In the genomic region with DNA sequence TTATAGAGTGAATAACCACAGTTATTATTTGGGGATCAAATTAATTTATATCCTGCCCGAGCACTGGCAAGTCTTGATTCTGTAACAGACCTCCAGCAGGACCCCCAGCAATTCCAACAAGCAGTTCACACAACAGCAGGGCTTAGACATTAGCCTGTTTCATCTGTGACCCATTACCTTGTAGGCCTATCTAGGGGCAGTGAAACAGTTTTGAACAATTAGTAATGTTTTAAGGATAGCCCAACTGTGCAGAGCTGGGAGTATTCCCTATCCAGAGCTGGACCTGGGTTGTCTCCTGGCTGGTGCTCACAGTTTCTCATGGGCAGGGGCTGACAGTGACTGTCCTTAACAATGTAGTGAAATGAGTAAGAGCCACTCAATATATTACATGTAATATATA, we compare ENCODE assay signal across 27 mouse cellular contexts. TPM values are rescaled to one million over a fixed set of nuclear protein-coding genes. Genes with fewer than 3 reads are reported as not detected.
A peak's percentile ranks its signal among the peaks of the same experiment; 100 is the strongest.
DNase-seq lines count a peak whose midpoint lies in the region; ATAC-seq and TF ChIP-seq lines count a peak whose summit lies in the region.
"Had no signal": no experiment of that assay in that cellular context is flagged by ENCODE, and none has a peak within 500 bp of the region (broad histone marks: within the 10 kb centered on the region; RNA-seq: fewer than 3 reads in every experiment).

No protein-coding gene starts in this region.

- DNase-seq in heart, adult 2 months, result no peak
- DNase-seq in heart, adult 8-10 months (ENCODE audit: low spot score), result no peak
- DNase-seq in kidney, adult 11 months, result no peak
- DNase-seq in cerebellum, adult 9-11 months, result no peak
- DNase-seq: cerebellum, adult 18-20 months; cerebellum, postnatal 25 days; layer of hippocampus, postnatal 36 days; right cerebral cortex, postnatal 14 days; spleen, adult 18-20 months had no signal

- peak overlapping the region; percentile 90 for H3K27ac ChIP-seq in heart, adult 2 months
- H3K27ac ChIP-seq in kidney, embryonic 16.5 days (ENCODE audit: low read length), result peak overlapping the region; percentile 29; the same call in 1 of the 2 replicates
- peak overlapping the region; percentile 97 for H3K27ac ChIP-seq in bone marrow macrophage, adult 2 months (ENCODE audit: insufficient read depth, low read depth, low read length)
- H3K27ac ChIP-seq in liver, embryonic 16.5 days (ENCODE audit: low read length), result peak overlapping the region; percentile 72
- H3K27ac ChIP-seq: embryonic facial prominence, embryonic 13.5 days; hindbrain, embryonic 12.5 days; midbrain, embryonic 12.5 days; neural tube, embryonic 12.5 days had no signal

- H3K79me2 ChIP-seq in heart, adult 2 months (replicated peaks; ENCODE audit: control insufficient read depth, insufficient read depth, low read length), result no peaks in the 10 kb centered on the region

- H3K4me1 ChIP-seq in heart, adult 2 months (ENCODE audit: control insufficient read depth, insufficient read depth, low read length), result peaks cover 9% of the 10 kb centered on the region
- 0 out of 2 replicates have a peak, but pooled peaks cover 5% of the 10 kb centered on the region for H3K4me1 ChIP-seq in kidney, embryonic 16.5 days (ENCODE audit: insufficient read depth, low read length)
- peaks cover 27% of the 10 kb centered on the region for H3K4me1 ChIP-seq in bone marrow macrophage, adult 2 months (ENCODE audit: control insufficient read depth, insufficient read depth, low read length)
- H3K4me1 ChIP-seq in liver, embryonic 16.5 days (ENCODE audit: control insufficient read depth, low read depth, low read length), result peaks cover 11% of the 10 kb centered on the region
- H3K4me1 ChIP-seq: embryonic facial prominence, embryonic 13.5 days; hindbrain, embryonic 12.5 days; midbrain, embryonic 12.5 days; neural tube, embryonic 12.5 days had no signal

- TF ChIP-seq CTCF in heart, adult 2 months (IDR thresholded peaks at IDR 0.05), result no peak
- TF ChIP-seq CTCF in bone marrow macrophage, adult 2 months (IDR thresholded peaks at IDR 0.05; ENCODE audit: low read depth, low read length), result no peak

- no peak overlapping the region for H3K4me2 ChIP-seq in kidney, embryonic 16.5 days (replicated peaks; ENCODE audit: low read depth, low read length)
- H3K4me2 ChIP-seq in liver, embryonic 16.5 days (ENCODE audit: low read depth, low read length), result no peak overlapping the region
- H3K4me2 ChIP-seq: embryonic facial prominence, embryonic 13.5 days; hindbrain, embryonic 12.5 days; liver, embryonic 15.5 days; midbrain, embryonic 12.5 days; neural tube, embryonic 12.5 days had no signal

- H3K36me3 ChIP-seq in heart, adult 2 months (ENCODE audit: control insufficient read depth, insufficient read depth, low read length), result peaks cover 6% of the 10 kb centered on the region
- H3K36me3 ChIP-seq in kidney, embryonic 16.5 days (ENCODE audit: insufficient read depth, low read length), result no peaks in the 10 kb centered on the region
- no peaks in the 10 kb centered on the region for H3K36me3 ChIP-seq in liver, embryonic 16.5 days (ENCODE audit: control insufficient read depth, insufficient read depth)
- H3K36me3 ChIP-seq: embryonic facial prominence, embryonic 13.5 days; hindbrain, embryonic 12.5 days; liver, embryonic 15.5 days; midbrain, embryonic 12.5 days; neural tube, embryonic 12.5 days had no signal

- intact Hi-C loops in heart, adult 2 months (cut with DNase I), result loop anchor here (1.0 to 5.0 kb wide), 2 partner anchors 80 to 155 kb away; no protein-coding TSS in a partner anchor

- H3K9me3 ChIP-seq in kidney, embryonic 16.5 days (ENCODE audit: low read length), result no peaks in the 10 kb centered on the region
- no peaks in the 10 kb centered on the region for H3K9me3 ChIP-seq in liver, embryonic 16.5 days (replicated peaks; ENCODE audit: control insufficient read depth, low read length)
- H3K9me3 ChIP-seq: embryonic facial prominence, embryonic 13.5 days; hindbrain, embryonic 12.5 days; liver, embryonic 15.5 days; midbrain, embryonic 12.5 days; neural tube, embryonic 12.5 days had no signal

- TF ChIP-seq POLR2A in heart, adult 2 months (IDR thresholded peaks at IDR 0.05; ENCODE audit: insufficient read depth, low read depth, low read length), result no peak
- TF ChIP-seq POLR2A in bone marrow macrophage, adult 2 months (IDR thresholded peaks at IDR 0.05; ENCODE audit: borderline replicate concordance, low read depth, low read length), result no peak

- peak overlapping the region; percentile 3; the same call in 1 of the 2 replicates for H3K4me3 ChIP-seq in heart, adult 2 months
- H3K4me3 ChIP-seq in kidney, embryonic 16.5 days (ENCODE audit: low read length), result no peak overlapping the region
- 0 out of 2 replicates have a peak overlapping the region, but pooled peaks have one; percentile 1 for H3K4me3 ChIP-seq in bone marrow macrophage, adult 2 months (ENCODE audit: insufficient read depth, low read length)
- H3K4me3 ChIP-seq in liver, embryonic 16.5 days (ENCODE audit: low read depth, low read length), result no peak overlapping the region
- H3K4me3 ChIP-seq: embryonic facial prominence, embryonic 13.5 days; hindbrain, embryonic 12.5 days; layer of hippocampus, adult 2 months; liver, embryonic 15.5 days; midbrain, embryonic 12.5 days; neural tube, embryonic 12.5 days had no signal

- no peak for TF ChIP-seq EP300 in heart, adult 2 months (IDR thresholded peaks at IDR 0.05; ENCODE audit: insufficient read depth, low read depth, low read length)

- 66% methylated on average over 1 of the region's 1 CpGs for WGBS in heart, adult 2 months
- 60% methylated on average over 1 of the region's 1 CpGs for WGBS in kidney, embryonic 16.5 days
- 33% methylated on average over 1 of the region's 1 CpGs for WGBS in liver, embryonic 16.5 days (ENCODE audit: insufficient replicate concordance)

- ATAC-seq in kidney, embryonic 16.5 days (ENCODE audit: low FRiP score, low TSS enrichment), result 0 out of 2 replicates have a peak, but pooled peaks have one; percentile 39
- ATAC-seq in liver, embryonic 16.5 days (ENCODE audit: low read depth), result no peak
- ATAC-seq in monocyte, adult 5-6 weeks (replicated peaks; ENCODE audit: insufficient number of reproducible peaks, low FRiP score, low TSS enrichment, poor library complexity, severe bottlenecking), result no peak
- ATAC-seq: forebrain, embryonic 14.5 days had no signal

- no peak overlapping the region for H3K9ac ChIP-seq in heart, adult 2 months (ENCODE audit: low read depth, low read length)
- H3K9ac ChIP-seq in kidney, embryonic 16.5 days (replicated peaks; ENCODE audit: low read length), result no peak overlapping the region
- no peak overlapping the region for H3K9ac ChIP-seq in liver, embryonic 16.5 days (ENCODE audit: low read depth, low read length)
- H3K9ac ChIP-seq: embryonic facial prominence, embryonic 13.5 days; hindbrain, embryonic 12.5 days; liver, embryonic 15.5 days; midbrain, embryonic 12.5 days; neural tube, embryonic 12.5 days had no signal

- H3K27me3 ChIP-seq in heart, adult 2 months (ENCODE audit: control insufficient read depth, insufficient read depth, low read length), result no peaks in the 10 kb centered on the region
- H3K27me3 ChIP-seq in kidney, embryonic 16.5 days (ENCODE audit: insufficient read depth, low read length), result no peaks in the 10 kb centered on the region
- no peaks in the 10 kb centered on the region for H3K27me3 ChIP-seq in liver, embryonic 16.5 days (ENCODE audit: control insufficient read depth, insufficient read depth, low read depth, low read length)
- H3K27me3 ChIP-seq: embryonic facial prominence, embryonic 13.5 days; hindbrain, embryonic 12.5 days; liver, embryonic 15.5 days; midbrain, embryonic 12.5 days; neural tube, embryonic 12.5 days had no signal

RNA-seq across cellular contexts. Expression of gene Ifi47, which starts 0.6 kb away (rescaled TPM):
- total RNA-seq in heart, adult 2 months (2021), result 1 to 10 TPM; 2.5 to 3.3 TPM
- polyA plus RNA-seq in heart, adult 2 months (2012; rRNA removed), result 2.6 and 3.3 TPM in 2 replicates
- 1 to 10 TPM; 2.2 to 3.0 (median 2.7) TPM for total RNA-seq in heart, adult 8-10 months (2022)
- polyA plus RNA-seq in kidney, embryonic 16.5 days (2015; fragmentation: Nextera tagmentation; extraction: Ambion mirVana), result 2.1 and 2.6 TPM in 2 replicates
- polyA plus RNA-seq in bone marrow macrophage, adult 2 months (2012; ENCODE audit: insufficient read depth, insufficient read length, missing spikeins), result 49.2 and 51.9 TPM in 2 replicates
- polyA plus RNA-seq in liver, embryonic 16.5 days (2015; fragmentation: Nextera tagmentation; extraction: Ambion mirVana), result 7.0 and 7.9 TPM in 2 replicates
- 23.6 to 98.9 TPM (median 35.3 TPM) in 3 replicates for total RNA-seq in monocyte, adult 5-6 weeks (2017)

RNA-seq across cellular contexts. Expression of gene Tgtp2, which starts 13.0 kb away (rescaled TPM):
- 1 to 10 TPM; 1.2 to 6.9 TPM for total RNA-seq in heart, adult 2 months (2021)
- polyA plus RNA-seq in heart, adult 2 months (2012; rRNA removed), result 7.2 and 10.3 TPM in 2 replicates
- 1 to 10 TPM; 2.1 to 3.9 (median 3.1) TPM for total RNA-seq in heart, adult 8-10 months (2022)
- polyA plus RNA-seq in kidney, embryonic 16.5 days (2015; fragmentation: Nextera tagmentation; extraction: Ambion mirVana), result 0.24 and 0.42 TPM in 2 replicates
- polyA plus RNA-seq in bone marrow macrophage, adult 2 months (2012; ENCODE audit: insufficient read depth, insufficient read length, missing spikeins), result 11.8 and 21.4 TPM in 2 replicates
- polyA plus RNA-seq in liver, embryonic 16.5 days (2015; fragmentation: Nextera tagmentation; extraction: Ambion mirVana), result 0.35 and 0.57 TPM in 2 replicates
- 15.9 to 85.7 TPM (median 25.2 TPM) in 3 replicates for total RNA-seq in monocyte, adult 5-6 weeks (2017)
- total RNA-seq: ES-E14; left cerebral cortex, postnatal 10 days had no signal
- polyA plus RNA-seq: hindbrain, embryonic 12.5 days; limb, embryonic 11.5 days; neural tube, embryonic 12.5 days had no signal

RNA-seq across cellular contexts. Expression of gene 9930111J21Rik2, which starts 26.0 kb away (rescaled TPM):
- 1 to 10 TPM; 5.5 to 7.1 TPM for total RNA-seq in heart, adult 2 months (2021)
- polyA plus RNA-seq in heart, adult 2 months (2012; rRNA removed), result 1.9 and 4.9 TPM in 2 replicates
- 1 to 10 TPM; 4.7 to 6.0 (median 5.6) TPM for total RNA-seq in heart, adult 8-10 months (2022)
- polyA plus RNA-seq in kidney, embryonic 16.5 days (2015; fragmentation: Nextera tagmentation; extraction: Ambion mirVana), result 0.60 and 0.98 TPM in 2 replicates
- 72.7 and 91.8 TPM in 2 replicates for polyA plus RNA-seq in bone marrow macrophage, adult 2 months (2012; ENCODE audit: insufficient read depth, insufficient read length, missing spikeins)
- 1.3 and 1.5 TPM in 2 replicates for polyA plus RNA-seq in liver, embryonic 16.5 days (2015; fragmentation: Nextera tagmentation; extraction: Ambion mirVana)
- 84.2 to 227 TPM (median 114 TPM) in 3 replicates for total RNA-seq in monocyte, adult 5-6 weeks (2017)

RNA-seq across cellular contexts. Expression of gene Olfr1396, which starts 37.7 kb away (rescaled TPM):
- 1 to 10 TPM in 1 of 2 experiments, under 1 TPM in 1; 0.97 to 1.4 TPM for total RNA-seq in heart, adult 2 months (2021)
- polyA plus RNA-seq in heart, adult 2 months (2012; rRNA removed), result 4.4 and 9.7 TPM in 2 replicates
- total RNA-seq in heart, adult 8-10 months (2022), result 1 to 10 TPM in 3 of 4 experiments, under 1 TPM in 1; 0.72 to 1.3 (median 1.1) TPM
- polyA plus RNA-seq in kidney, embryonic 16.5 days (2015; fragmentation: Nextera tagmentation; extraction: Ambion mirVana), result 0.12 TPM in 1 of 2 replicates, not detected in the other
- not detected in 2 replicates for polyA plus RNA-seq in bone marrow macrophage, adult 2 months (2012; ENCODE audit: insufficient read depth, insufficient read length, missing spikeins)
- polyA plus RNA-seq in liver, embryonic 16.5 days (2015; fragmentation: Nextera tagmentation; extraction: Ambion mirVana), result not detected in 2 replicates
- not detected in 3 replicates for total RNA-seq in monocyte, adult 5-6 weeks (2017)
- total RNA-seq: ES-E14; gastrocnemius, adult 8-10 months; granulocyte monocyte progenitor cell, adult 5-6 weeks; layer of hippocampus, adult 2 months; layer of hippocampus, postnatal 36 days; left cerebral cortex, postnatal 10 days had no signal
- polyA plus RNA-seq: embryonic facial prominence, embryonic 13.5 days; forebrain, embryonic 14.5 days; frontal cortex, adult 2 months; hindbrain, embryonic 12.5 days; limb, embryonic 11.5 days; liver, embryonic 15.5 days; lung, postnatal 0 days; midbrain, embryonic 12.5 days; neural tube, embryonic 12.5 days had no signal

Comparison
In these comparisons a context has a peak if more than half of its experiments do, and no peak if none do; other contexts are left out.
1. H3K27ac ChIP-seq: peak in every context shown above with its lines; median percentile 97 in bone marrow macrophage, adult 2 months; 90 in heart, adult 2 months; 72 in liver, embryonic 16.5 days; 29 in kidney, embryonic 16.5 days.
2. H3K4me3 ChIP-seq: peak in heart, adult 2 months (single experiment) and bone marrow macrophage, adult 2 months (single experiment); none in kidney, embryonic 16.5 days (single experiment) and liver, embryonic 16.5 days (single experiment).
3. RNA of gene 9930111J21Rik2, which starts 26.0 kb away (polyA plus RNA-seq): 72.7 to 91.8 TPM in bone marrow macrophage, adult 2 months; 1.9 to 4.9 TPM in heart, adult 2 months, 1.3 to 1.5 TPM in liver, embryonic 16.5 days and 0.60 to 0.98 TPM in kidney, embryonic 16.5 days; every median in the first group is over 10 times any median in the second.